Mouse (Mus musculus) ES-E14 (cell line): ENCODE data around the gene Mosmo.

Source experiments
- MAFK ChIP-seq: IDR thresholded peaks from 2 replicates; pipeline ENCODE4 v1.6.1; 2014; ENCODE audit warnings: mild to moderate bottlenecking, low read depth, low read length, inconsistent platforms; ENCODE audit not compliant: insufficient read depth
- ZC3H11A ChIP-seq: IDR thresholded peaks from 2 replicates; pipeline ENCODE4 v1.6.1; 2012; ENCODE audit warnings: low read depth, mild to moderate bottlenecking, inconsistent platforms, low read length, borderline replicate concordance

GRCm38 (mm10) chr7:120690634-120691033 lies 13.2 kb downstream of the Mosmo start:
- TF ChIP-seq MAFK: no peak
- no peak; the same call in 1 of the 2 replicates for TF ChIP-seq ZC3H11A
